Mouse (Mus musculus) cerebellum, adult 2 months (tissue): ENCODE data around the gene Olfr1030. TPM values are rescaled to one million over a fixed set of nuclear protein-coding genes. Genes with fewer than 3 reads are reported as not detected.
"Not testable (repeated sequence)": the region's sequence is repeated elsewhere in the genome, so short reads cannot be mapped to it uniquely, and the experiment has no call there.

ENCODE experiments used
- DNase-seq, 2 experiments: peaks; one replicate each; pipeline ENCODE4 v3.0.0; 2021
- H3K27ac ChIP-seq: fragments of 200-500 bp; 2 replicates; pipeline ENCODE4 v1.5.1; 2012; ENCODE audit warnings: low read length, control low read depth, inconsistent platforms; ENCODE audit not compliant: insufficient read depth
- H3K27me3 ChIP-seq: fragments of 200-500 bp; 2 replicates; pipeline ENCODE4 v1.6.1; 2012; ENCODE audit warnings: inconsistent platforms, mild to moderate bottlenecking, low read length, moderate library complexity; ENCODE audit not compliant: control insufficient read depth, insufficient read depth
- H3K4me1 ChIP-seq: fragments of 200-500 bp; 2 replicates; pipeline ENCODE4 v1.6.1; 2011; ENCODE audit warnings: low read length; ENCODE audit not compliant: control insufficient read depth, insufficient read depth
- H3K4me3 ChIP-seq: fragments of 200-500 bp; replicated peaks from 2 replicates; pipeline ENCODE3; 2011; ENCODE audit warnings: mild to moderate bottlenecking, low read depth, low read length, control low read depth; ENCODE audit not compliant: insufficient read depth
- CTCF ChIP-seq: fragments of 200-500 bp; IDR thresholded peaks from 2 replicates; pipeline ENCODE4 v1.5.1; 2011; ENCODE audit warnings: low read depth, mild to moderate bottlenecking, control low read depth, low read length, moderate library complexity, borderline replicate concordance; ENCODE audit not compliant: insufficient read depth
- POLR2A ChIP-seq: fragments of 200-500 bp; IDR thresholded peaks from 2 replicates; pipeline ENCODE4 v1.6.1; 2011; ENCODE audit warnings: low read length, control low read depth, borderline replicate concordance; ENCODE audit not compliant: insufficient read depth
- WGBS: fragments of 180-500 bp; shearing (Covaris S2); methylation state at CpG from one replicate; pipeline ENCODE4 v1.1.7; 2018; 5-methylcytosine and 5-hydroxymethylcytosine counted together
- polyA plus RNA-seq: library from polyadenylated mRNA; depleted of rRNA; stranded (reverse); fragments of >200 nt; gene quantifications from 2 replicates; pipeline ENCODE4 v1.2.3, GENCODE M21; 2012; rRNA removed

Olfr1030 gene
- polyA plus RNA-seq, result not detected in 2 replicates

DNA sequence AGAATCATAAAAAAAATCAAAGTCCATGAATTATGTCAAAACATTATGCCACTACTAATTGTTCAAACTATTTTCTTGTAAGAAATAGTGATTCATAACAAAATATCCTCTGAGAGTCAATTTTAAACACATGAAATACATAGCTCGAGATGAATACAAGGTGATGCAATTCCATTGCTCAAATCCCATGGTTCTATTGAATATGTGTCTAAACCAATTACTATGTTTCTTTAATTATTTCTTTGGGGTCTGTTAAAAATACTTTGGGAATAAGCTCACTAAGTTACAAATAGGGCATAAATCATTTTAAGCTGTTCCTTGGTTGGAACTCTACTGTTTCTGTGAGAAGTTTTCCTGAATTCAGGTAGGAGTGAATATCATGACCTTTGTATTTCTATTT is at the start of gene Olfr1030:
Olfr1030 (plus strand) TSS at position 301 of the 400 bp plus-strand sequence.
- H3K4me3 ChIP-seq, result no peak within 1 kb of the TSS
- H3K4me1 ChIP-seq, result no peaks in the 10 kb centered on the region
- H3K27ac ChIP-seq, result no peak within 1 kb of the TSS
- no peaks in the 10 kb centered on the region for H3K27me3 ChIP-seq
- TF ChIP-seq POLR2A (no peak), CTCF (no peak)
- DNase-seq, result no peak
- 77% methylated on average over 1 of the region's 1 CpGs for WGBS

GRCm38 (mm10) chr2:85950137-85950536 is 28.9 kb upstream of the Olfr1030 start, which contains the start of gene Olfr1028:
Olfr1028 (plus strand) TSS chr2:85950437.
- WGBS, result 69% methylated on average over 1 of the region's 1 CpGs
- no peaks in the 10 kb centered on the region for H3K27me3 ChIP-seq
- TF ChIP-seq POLR2A, result no peak
- TF ChIP-seq CTCF, result no peak
- no peak for DNase-seq
- no peaks in the 10 kb centered on the region for H3K4me1 ChIP-seq
- no peak within 1 kb of the TSS for H3K4me3 ChIP-seq
- no peak within 1 kb of the TSS for H3K27ac ChIP-seq

- 92% methylated on average over 2 of the region's 2 CpGs for WGBS
- no peak for DNase-seq
- no peaks in the 10 kb centered on the region for H3K27me3 ChIP-seq
- H3K4me1 ChIP-seq, result no peaks in the 10 kb centered on the region
- no peak within 1 kb of the TSS for H3K4me3 ChIP-seq
- TF ChIP-seq CTCF (no peak), POLR2A (no peak)
- no peak within 1 kb of the TSS for H3K27ac ChIP-seq
Measured at GRCm38 (mm10) chr2:85973595-85973994, 5.5 kb upstream of the Olfr1030 start, which contains the start of gene Olfr1029. Olfr1029 (plus strand) TSS chr2:85973895.

GRCm38 (mm10) chr2:85990004-85990403 is 10.9 kb downstream of the Olfr1030 start, which contains the start of gene Olfr1031:
Olfr1031 (plus strand) TSS chr2:85990304.
- no peak within 1 kb of the TSS for H3K4me3 ChIP-seq
- no peak within 1 kb of the TSS for H3K27ac ChIP-seq
- DNase-seq, result no peak
- TF ChIP-seq POLR2A (no peak), CTCF (no peak)
- WGBS, result 58% methylated on average over 3 of the region's 3 CpGs
- no peaks in the 10 kb centered on the region for H3K27me3 ChIP-seq
- no peaks in the 10 kb centered on the region for H3K4me1 ChIP-seq

DNA sequence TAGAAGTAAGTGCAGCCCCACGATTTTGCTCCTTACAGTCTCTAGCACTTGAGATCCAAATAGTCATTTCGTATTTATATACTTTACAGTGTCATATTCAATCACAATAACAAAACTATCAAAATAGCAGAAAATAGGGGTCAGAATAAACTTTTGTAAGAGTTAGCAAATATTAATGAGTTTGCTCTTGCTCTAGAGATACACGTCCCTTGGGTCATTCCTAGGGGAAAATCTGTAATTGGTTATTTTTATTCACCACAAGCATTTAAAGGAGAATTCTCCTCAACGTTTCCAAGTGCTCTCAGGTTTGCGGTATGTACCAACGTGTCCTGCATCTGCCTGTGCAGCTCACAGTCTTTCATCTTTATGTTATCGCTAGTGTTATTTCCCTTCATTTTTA is 26.2 kb downstream of the Olfr1030 start, which contains the start of gene Olfr1032:
Olfr1032 (plus strand) TSS at position 301 of the 400 bp plus-strand sequence.
- no peak for TF ChIP-seq CTCF
- no peak for TF ChIP-seq POLR2A
- no peak for DNase-seq
- H3K27me3 ChIP-seq, result no peaks in the 10 kb centered on the region
- no peaks in the 10 kb centered on the region for H3K4me1 ChIP-seq
- 89% methylated on average over 7 of the region's 7 CpGs for WGBS
- H3K4me3 ChIP-seq, result no peak within 1 kb of the TSS
- no peak within 1 kb of the TSS for H3K27ac ChIP-seq

GRCm38 (mm10) chr2:86020406-86020805 is 41.3 kb downstream of the Olfr1030 start, which contains the start of gene Olfr1033:
Olfr1033 (plus strand) TSS chr2:86020633.
- not testable (repeated sequence) for H3K4me1 ChIP-seq, H3K4me3 ChIP-seq, DNase-seq, H3K27me3 ChIP-seq, H3K27ac ChIP-seq
- under 1% methylated on average over 11 of the region's 11 CpGs for WGBS

- WGBS, result 40% methylated on average over 7 of the region's 9 CpGs
- H3K27ac ChIP-seq, DNase-seq, H3K4me1 ChIP-seq, H3K27me3 ChIP-seq, H3K4me3 ChIP-seq: not testable (repeated sequence)
Measured at GRCm38 (mm10) chr2:86021518-86021917, 42.4 kb downstream of the Olfr1030 start.

Other genes with a start within 250 kb of the Olfr1030 start
- gene Olfr1012, start 216.5 kb upstream of the Olfr1030 start, polyA plus RNA-seq, result not detected in 2 replicates
- not detected in 2 replicates for gene Olfr1013, start 212.2 kb upstream of the Olfr1030 start, polyA plus RNA-seq
- not detected in 2 replicates for gene Olfr1014, start 206.6 kb upstream of the Olfr1030 start, polyA plus RNA-seq
- not detected in 2 replicates for gene Olfr1015, start 197.3 kb upstream of the Olfr1030 start, polyA plus RNA-seq
- not detected in 2 replicates for gene Olfr1016, start 176.7 kb upstream of the Olfr1030 start, polyA plus RNA-seq
- gene Olfr1018, start 160.8 kb upstream of the Olfr1030 start, polyA plus RNA-seq, result not detected in 2 replicates
- not detected in 2 replicates for gene Olfr1019, start 133.8 kb upstream of the Olfr1030 start, polyA plus RNA-seq
- gene Olfr1020, start 132.2 kb upstream of the Olfr1030 start, polyA plus RNA-seq, result not detected in 2 replicates
- gene Olfr1022, start 110.7 kb upstream of the Olfr1030 start, polyA plus RNA-seq, result not detected in 2 replicates
- not detected in 2 replicates for gene Olfr1023, start 93.6 kb upstream of the Olfr1030 start, polyA plus RNA-seq
- gene Olfr1024, start 74.2 kb upstream of the Olfr1030 start, polyA plus RNA-seq, result not detected in 2 replicates
- not detected in 2 replicates for gene Olfr1025-ps1, start 64.1 kb upstream of the Olfr1030 start, polyA plus RNA-seq
- not detected in 2 replicates for gene Olfr1026, start 57.7 kb upstream of the Olfr1030 start, polyA plus RNA-seq
- not detected in 2 replicates for gene Olfr1028, start 28.8 kb upstream of the Olfr1030 start, polyA plus RNA-seq
- gene Olfr1029, start 5.4 kb upstream of the Olfr1030 start, polyA plus RNA-seq, result not detected in 2 replicates
- not detected in 2 replicates for gene Olfr1031, start 11.0 kb downstream of the Olfr1030 start, polyA plus RNA-seq
- not detected in 2 replicates for gene Olfr1032, start 26.3 kb downstream of the Olfr1030 start, polyA plus RNA-seq
- 0.11 and 0.21 TPM in 2 replicates for gene Olfr1033, start 41.4 kb downstream of the Olfr1030 start, polyA plus RNA-seq
- 0.02 and 0.05 TPM in 2 replicates for gene Olfr1034, start 66.6 kb downstream of the Olfr1030 start, polyA plus RNA-seq
- gene Olfr1036, start 94.7 kb downstream of the Olfr1030 start, polyA plus RNA-seq, result not detected in 2 replicates
- not detected in 2 replicates for gene Olfr1037, start 108.1 kb downstream of the Olfr1030 start, polyA plus RNA-seq
- gene Olfr1039, start 156.7 kb downstream of the Olfr1030 start, polyA plus RNA-seq, result not detected in 2 replicates
- not detected in 2 replicates for gene Olfr1040, start 167.5 kb downstream of the Olfr1030 start, polyA plus RNA-seq
- gene Olfr1042, start 182.6 kb downstream of the Olfr1030 start, polyA plus RNA-seq, result not detected in 2 replicates
- gene Olfr1043, start 188.2 kb downstream of the Olfr1030 start, polyA plus RNA-seq, result not detected in 2 replicates
- not detected in 2 replicates for gene Olfr1044, start 198.5 kb downstream of the Olfr1030 start, polyA plus RNA-seq
- not detected in 2 replicates for gene Olfr52, start 206.4 kb downstream of the Olfr1030 start, polyA plus RNA-seq
- not detected in 2 replicates for gene Olfr1045, start 223.7 kb downstream of the Olfr1030 start, polyA plus RNA-seq
- gene Olfr1046, start 240.0 kb downstream of the Olfr1030 start, polyA plus RNA-seq, result not detected in 2 replicates